Mouse (Mus musculus): ENCODE measurements at regions not wholly inside any gene's neighbourhood (a gene's known extent, or its start where the extent isn't known, plus 50 kb on each side); places are given as distances from the start of the nearest gene placed in this dataset.

DNA sequence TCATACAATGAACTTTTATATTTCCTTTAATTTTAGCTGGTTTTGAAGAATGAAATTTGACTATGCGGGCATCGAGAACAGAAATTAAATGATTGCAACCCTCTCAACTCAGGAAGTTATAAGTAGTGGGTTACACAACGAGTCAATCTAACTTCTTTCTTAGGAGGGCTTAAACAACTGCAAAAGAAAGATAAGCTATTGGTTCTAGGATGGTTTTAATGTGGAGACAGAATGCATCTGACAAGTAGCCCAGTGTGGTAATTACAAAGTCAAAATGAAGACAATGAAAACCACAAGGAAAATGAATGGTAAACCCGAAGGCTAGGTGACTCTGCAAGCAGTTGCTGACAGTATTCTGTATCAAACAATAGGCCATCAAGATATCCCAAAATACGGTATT, 598.0 kb upstream of the Arid1b start:
- DNase-seq (ENCODE audit: extremely low spot score, low spot score): no peak

DNA sequence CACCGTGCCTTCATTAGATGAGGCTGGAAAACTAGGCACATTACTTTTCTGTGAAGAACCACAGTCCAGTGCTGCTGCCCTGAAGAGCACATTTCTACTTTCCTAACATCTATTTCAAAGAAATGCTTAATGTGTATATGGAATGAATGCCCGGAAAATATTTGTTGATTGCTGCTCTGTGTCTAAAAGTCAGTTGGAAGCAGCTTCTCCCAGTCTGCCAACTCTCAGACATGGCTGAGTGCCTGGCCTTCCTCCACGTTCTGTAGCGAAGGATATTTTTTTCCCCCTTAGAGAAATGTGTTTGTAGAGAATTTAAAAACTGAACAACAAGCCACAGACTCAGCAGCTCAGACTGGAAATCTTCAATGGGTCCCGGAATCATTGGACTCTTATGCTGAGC, 576.4 kb upstream of the Arid1b start:
- no peak for DNase-seq (ENCODE audit: extremely low spot score, low spot score)

DNA sequence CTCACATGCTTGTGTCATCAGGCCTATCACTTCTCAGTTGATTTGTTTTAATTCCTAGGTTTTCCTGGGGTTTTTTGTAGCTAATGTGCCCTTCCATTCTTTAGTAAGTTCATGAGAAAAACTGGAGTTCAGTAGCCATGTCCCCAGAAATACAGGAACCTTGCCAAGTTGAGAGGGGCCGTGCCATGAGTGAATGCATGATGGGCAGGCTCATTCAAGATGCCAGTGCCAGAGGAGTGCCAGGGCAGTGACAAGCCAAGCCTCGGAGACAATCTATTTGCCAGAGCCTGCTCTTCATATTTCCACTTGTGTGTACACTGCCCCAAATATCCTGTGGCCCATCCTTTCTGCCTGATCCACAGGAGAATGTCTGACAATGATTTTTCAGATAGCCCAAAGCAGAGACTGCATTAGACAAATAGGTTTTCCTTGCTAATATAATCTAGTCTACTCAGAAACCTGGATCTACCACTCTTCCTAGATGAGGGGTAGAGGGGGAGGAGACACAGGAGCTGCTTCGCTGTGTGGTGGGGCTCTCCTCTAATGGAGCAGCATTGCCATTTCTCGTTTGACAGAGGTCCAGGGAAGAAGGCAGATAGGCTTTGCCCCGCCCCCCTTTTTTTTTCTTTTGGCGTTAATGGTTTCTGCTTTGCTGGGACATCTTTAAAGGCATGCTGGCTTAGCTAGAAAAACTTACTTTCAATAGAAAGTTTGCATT, 569.5 kb upstream of the Arid1b start:
- DNase-seq (ENCODE audit: extremely low spot score, low spot score): no peak

DNA sequence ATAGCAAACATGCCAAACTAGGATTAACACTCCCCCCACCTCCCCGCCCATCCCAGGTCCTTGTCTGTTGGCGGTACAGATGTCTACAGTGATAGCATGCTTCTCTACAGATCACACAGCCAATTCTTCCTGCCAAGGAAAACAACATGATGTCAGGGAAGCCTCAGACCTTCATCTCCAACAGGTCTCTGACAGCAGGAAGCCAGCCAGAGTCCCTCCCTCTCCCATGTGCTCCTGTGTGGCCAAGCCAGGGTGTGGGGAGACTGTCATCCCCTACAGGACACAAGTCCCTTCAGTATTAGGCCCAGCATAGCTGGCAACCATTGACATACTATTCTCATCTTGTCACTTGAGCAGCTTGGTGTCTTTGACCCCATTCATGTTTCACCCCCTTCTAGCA, 568.8 kb upstream of the Arid1b start:
- DNase-seq (ENCODE audit: extremely low spot score, low spot score): no peak

DNA sequence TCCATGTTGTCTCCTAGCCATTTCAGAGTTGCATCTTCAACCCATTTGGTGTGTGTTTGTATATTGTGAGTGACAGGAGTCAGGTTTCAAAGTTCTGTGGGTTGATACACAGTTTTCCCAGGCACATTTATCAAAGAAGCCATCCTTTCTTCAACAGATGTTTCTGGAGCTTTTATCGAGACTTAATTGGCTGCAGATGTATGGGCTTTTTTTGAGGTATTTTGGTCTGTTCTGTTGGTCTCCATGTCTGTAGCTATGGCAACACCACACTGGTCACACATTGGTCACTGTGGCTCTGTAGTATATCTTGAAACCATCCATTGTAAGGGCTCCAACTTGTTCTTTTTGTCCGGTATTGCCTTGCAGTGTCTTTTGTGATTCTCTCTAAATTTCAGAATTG, 565.1 kb upstream of the Arid1b start:
- no peak for DNase-seq (ENCODE audit: extremely low spot score, low spot score)

DNA sequence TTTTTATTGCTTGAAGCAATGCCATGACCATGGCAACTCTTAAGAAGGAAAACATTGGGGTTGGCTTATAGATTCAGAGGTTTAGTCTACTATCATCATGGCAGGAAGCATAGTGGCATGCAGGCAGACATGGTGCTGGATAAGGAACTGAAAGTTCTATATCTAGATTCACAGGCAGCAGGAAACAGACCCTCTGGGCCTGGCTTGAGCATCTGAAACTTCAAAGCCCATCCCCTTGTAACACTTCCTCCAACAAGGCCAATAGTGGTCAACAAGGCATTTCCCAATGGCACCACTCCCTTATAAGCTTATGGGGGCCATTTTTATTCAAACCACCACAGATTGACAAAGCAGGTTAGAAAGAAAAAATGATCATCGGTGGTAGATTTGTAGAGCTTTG, 548.5 kb upstream of the Arid1b start:
- DNase-seq (ENCODE audit: extremely low spot score, low spot score): no peak

DNA sequence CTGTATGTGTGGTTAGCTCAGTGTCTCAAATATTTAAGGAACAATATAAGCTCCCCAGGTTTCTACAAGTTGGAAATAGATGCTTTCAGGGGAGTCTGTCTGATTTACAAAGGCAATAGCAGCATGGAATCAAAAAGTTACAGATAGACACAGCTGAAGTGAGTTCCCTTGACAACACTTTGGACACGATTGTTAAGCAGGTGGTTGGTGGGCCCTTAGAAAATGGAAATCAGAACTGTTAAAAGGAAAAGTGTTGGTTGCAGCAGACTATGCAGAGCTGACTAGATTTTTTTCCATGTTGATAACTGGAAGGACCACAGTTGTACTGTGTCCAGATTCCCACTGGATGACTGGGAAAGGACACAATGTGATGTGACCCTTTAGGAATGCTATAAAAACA, 536.6 kb upstream of the Arid1b start:
- no peak for DNase-seq (ENCODE audit: extremely low spot score, low spot score)

DNA sequence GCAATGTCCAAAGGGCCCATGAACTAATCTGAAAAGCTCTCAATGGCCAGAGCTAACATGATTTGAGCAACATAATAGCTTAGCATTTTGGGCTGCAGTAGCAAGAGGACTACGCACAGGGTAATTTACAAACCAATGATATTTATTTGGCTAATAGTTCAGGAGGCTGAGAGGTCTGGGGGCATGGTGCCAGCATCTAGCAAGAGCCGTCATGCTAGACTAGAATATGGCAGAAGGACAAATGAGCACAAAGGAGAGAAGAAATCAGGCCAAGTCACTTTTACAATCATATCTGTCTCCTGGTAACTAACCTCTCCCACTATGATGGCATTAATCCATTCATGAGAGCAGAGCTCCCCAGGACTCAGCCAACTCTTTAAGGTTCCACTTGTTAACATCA, 532.6 kb upstream of the Arid1b start:
- no peak for DNase-seq (ENCODE audit: extremely low spot score, low spot score)

DNA sequence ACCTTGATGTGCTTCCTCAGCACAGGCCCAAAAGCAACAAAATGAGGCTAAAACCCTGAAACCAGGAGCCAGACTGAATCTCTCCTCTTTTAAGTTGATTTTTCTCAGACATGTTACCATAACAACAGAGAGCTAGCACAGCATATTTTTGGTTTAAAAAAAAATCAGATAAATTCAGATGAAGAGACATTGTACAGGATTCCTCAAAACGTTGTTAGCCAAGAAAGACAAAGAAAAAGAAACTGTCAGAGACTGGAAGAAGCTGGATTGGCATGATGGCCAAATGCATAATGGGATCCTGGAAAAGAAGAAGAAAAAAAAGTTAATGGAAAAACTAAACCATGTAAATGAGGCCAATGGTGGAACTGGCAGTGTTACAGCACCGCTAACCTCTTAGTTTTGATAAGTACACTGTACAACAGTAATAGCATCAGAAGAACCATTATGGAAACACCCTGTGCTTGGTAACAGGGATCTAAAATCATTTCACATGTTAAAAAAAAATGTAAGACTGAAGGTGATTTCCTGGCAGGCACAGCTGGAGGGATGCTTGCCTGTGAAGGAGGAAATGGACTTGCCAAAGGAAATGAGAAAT, 529.7 kb upstream of the Arid1b start:
- no peak for DNase-seq (ENCODE audit: extremely low spot score, low spot score)

DNA sequence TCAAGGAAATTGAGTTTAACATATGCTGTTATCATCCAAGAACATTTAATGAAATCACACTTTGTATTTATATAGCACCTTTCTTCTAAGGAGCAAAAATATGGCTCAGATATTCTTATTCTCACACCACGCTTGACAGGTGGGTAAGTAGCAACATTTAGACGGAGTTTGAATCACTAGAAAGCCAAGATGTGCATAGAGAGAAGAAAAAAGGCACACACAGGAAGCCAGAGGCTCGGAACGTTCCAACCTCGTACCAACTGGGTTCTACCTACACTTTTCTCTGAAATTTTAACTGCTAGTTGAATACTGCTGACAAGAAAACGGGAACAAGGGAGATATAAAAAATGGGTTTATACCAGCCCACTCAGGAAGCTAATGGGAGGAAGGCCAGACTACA, 528.4 kb upstream of the Arid1b start:
- no peak for DNase-seq (ENCODE audit: extremely low spot score, low spot score)

DNA sequence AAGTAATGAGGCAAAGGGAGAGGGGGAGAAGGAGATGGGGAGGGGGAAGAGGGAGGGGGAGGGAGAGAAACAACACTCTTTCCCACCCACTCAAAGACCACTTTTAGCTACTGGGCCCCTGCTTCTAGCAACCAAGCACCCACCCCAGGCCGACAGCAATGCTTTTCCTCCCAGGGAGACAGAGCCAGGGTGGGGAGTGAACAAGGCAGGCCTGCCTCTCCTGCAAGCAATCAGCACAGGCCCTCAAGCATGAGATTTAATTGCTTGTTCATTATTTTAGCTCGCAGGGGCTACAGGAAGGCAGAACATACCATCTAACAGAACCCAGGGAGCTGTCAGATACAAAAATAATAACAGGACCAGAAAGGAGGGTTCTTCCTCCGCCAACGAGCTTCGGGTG, 521.7 kb upstream of the Arid1b start:
- DNase-seq (ENCODE audit: extremely low spot score, low spot score): no peak

DNA sequence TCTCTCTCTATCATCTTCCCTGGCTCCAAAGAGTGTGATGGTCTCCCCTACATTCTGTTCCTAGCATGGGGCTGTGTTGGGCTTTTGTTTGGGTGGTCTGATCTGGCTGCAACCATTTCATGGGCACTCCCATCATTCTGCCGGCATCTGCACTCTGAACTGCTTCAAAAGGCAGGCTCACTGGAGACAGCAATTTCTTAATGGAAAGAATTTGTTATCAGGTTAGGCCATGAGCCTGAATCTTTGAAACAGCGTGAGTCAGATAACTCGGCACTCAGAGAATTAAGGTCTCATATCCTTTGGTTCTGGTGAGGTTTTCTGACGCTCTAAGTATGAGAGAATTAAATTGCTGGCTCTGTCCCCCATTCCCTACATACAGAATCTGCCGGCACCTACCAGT, 519.8 kb upstream of the Arid1b start:
- DNase-seq (ENCODE audit: extremely low spot score, low spot score): no peak

DNA sequence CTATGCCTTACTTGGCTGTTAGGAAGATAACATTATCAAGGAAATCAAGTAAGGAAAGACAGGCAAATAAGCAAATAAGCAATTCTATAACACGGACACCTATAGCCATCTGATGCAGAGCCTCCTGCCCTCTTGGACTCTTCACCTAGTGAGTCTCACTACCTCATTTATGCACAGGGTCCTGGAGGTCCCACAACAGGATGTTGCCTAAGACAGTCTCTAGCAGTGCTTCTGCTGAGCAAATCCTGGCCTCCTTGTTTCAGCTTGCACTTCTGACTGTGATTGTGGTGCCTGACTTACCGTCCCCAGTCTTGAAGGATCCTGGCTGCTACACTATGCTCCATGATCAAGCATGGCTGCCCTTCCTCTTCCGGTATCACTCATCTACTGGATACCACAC, 518.5 kb upstream of the Arid1b start:
- no peak for DNase-seq (ENCODE audit: extremely low spot score, low spot score)

DNA sequence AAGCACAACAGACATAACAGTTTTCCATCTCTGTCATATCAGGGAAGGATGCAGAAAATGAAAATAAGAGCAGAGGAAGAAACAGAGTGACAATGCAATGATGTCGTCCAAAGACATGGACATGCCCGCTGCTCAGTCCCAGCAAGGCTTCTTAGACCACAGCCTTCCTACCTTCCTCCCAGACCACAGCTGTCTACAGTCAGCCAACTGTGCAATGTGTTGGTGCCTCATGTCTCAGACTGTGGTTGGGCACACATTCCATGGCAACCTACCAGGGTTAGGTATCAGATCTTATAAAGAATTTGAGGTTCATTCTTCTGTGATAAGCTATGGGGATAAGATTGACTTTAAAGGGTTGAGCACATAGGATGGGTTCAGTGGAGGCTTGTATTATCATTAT, 499.7 kb upstream of the Arid1b start:
- no peak for DNase-seq (ENCODE audit: extremely low spot score, low spot score)

DNA sequence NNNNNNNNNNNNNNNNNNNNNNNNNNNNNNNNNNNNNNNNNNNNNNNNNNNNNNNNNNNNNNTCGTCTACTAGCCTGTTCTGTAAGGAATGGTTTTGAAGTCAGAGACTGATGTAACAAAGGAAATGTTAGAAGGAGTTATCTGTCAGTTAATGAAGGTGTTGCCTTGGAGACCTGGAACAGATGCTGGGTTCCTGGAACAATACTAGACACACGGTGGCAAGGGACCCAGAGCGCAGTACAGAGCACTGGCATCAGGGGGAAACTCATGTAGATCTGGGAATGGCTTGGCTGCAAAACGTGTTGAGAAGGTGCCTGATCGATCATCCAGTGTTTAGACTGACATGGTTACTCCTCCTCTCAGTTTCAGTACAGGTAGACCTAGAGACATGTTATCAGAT, 493.6 kb upstream of the Arid1b start:
- no peak for DNase-seq (ENCODE audit: extremely low spot score, low spot score)

DNA sequence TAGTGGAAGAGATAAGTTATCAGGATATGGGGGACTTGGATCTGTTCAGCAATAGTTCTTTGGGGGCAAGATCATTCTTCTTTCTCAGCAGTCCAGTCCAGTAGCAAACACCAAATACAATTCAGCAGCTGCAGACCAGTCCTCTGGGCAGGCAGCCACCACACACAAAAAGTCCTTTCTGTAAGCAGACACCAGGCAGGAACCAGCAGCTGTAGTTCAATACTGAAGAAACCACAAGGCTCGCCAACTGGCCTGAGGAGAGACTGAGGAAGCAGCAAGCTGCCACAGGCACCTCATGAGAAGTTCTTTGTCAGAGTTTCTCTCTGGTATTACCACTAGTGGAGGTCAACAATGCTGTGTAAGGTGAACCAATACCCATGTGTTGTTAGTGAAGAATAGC, 493.1 kb upstream of the Arid1b start:
- DNase-seq (ENCODE audit: extremely low spot score, low spot score): no peak

DNA sequence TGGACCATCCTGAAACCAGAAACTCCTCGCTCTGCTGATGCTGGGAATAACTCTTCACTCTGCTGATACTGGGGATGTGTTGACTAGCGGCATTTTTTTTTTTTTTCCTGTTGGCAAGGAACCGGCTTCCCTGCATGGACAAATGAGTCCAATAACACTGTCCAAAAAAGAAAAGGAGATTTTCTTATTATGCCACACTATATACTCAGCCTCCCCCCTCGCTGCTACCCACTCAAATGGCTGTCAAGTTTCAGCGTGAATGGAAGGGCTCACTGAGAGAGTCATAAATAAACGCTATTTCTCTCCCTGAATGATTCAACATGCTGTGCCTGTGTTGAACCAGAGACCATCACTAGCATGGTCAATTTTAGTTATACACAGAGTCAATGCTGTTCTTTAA, 489.2 kb upstream of the Arid1b start:
- DNase-seq (ENCODE audit: extremely low spot score, low spot score): no peak

DNA sequence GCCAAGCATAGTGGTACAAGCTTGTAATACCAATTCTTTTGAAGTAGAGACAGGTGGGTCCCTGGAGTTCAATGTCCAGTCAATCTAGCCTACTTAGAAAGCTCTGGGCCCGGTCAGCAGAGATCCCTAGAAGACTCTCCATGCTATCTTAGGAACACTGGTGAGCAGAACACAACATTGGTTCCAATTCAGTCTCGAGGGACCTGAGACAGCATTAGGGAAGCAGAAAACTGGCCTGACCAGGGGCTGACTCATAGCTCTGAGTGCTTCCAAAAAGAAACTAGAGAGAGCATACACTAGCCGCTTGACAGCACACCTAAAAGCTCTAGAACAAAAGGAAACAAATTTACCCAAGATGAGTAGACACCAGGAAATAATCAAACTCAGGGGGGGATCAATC, 484.6 kb upstream of the Arid1b start:
- no peak for DNase-seq (ENCODE audit: extremely low spot score, low spot score)

DNA sequence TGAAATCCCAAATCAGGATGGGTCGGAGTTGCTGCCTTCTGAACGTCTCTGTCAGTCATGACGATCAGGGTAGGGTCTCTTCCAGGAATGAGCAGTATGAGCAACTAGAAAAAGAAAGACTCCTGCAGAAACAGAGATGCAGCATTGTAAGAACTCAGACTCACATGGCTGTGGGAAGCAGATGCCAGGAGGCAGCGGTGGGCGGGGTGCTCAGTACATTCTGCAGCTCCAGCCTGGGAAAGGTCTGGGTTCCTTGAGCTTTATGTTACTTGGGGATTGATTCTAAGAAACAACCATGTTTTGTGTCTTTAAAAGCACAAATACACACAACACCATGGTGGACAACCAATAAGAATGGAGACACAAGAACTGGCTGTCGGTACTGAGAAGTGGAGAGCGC, 478.0 kb upstream of the Arid1b start:
- no peak for DNase-seq (ENCODE audit: extremely low spot score, low spot score)

DNA sequence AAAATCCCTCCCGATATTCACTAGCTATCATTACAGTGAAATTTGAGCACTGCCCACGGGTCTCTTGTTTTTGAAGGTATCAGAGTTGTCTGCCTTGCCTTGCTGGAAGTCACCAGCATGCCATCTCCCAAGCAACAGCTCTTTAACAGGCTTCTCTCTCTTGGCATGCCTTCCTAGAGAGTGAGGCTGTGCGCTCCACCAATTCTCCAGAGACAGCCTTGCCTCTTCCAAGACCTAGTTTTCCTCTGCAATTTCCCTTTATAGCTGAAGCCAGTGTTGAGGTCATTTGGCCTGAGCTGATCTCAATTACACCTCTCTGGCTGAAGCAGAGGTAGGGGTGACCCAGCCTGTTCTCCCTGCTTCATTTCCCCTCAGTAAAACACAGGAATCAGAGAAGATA, 477.3 kb upstream of the Arid1b start:
- DNase-seq (ENCODE audit: extremely low spot score, low spot score): no peak

DNA sequence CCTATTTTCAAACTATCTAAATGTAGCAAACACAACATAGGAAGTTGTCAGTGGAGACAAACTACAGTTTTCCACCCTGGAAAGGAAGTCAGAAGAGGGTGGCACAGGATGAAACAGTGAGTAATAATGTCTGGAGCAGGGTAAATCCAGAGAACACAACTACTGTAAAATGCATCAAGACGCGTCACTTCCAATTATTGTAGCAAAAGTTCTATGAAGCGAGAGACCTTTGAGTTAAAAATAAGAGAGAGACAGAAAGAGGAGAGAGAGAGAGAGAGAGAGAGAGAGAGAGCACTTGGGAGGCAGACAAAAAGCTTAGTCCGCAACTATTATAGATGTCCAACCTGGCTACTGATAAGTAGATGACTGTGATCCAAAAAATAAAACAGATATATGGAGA, 473.1 kb upstream of the Arid1b start:
- no peak for DNase-seq (ENCODE audit: extremely low spot score, low spot score)

DNA sequence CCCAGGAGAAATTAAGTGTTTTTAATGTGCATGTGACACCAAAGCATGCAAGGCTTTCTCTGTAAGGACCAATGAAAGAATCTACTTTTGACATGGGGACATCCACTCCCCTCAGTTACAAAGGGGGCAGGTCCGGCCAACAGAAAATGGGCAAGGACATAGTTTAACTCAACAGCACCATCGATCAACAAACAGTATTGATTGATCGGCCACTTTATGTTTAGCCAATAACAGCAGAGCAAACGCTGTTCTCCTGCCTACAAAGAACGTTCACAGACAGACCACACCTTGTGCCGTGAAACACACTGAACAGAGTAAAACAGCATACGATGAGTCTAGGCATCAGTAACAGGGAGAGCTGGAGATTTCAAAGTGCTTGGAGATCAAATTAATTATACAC, 467.7 kb upstream of the Arid1b start:
- DNase-seq (ENCODE audit: extremely low spot score, low spot score): no peak

DNA sequence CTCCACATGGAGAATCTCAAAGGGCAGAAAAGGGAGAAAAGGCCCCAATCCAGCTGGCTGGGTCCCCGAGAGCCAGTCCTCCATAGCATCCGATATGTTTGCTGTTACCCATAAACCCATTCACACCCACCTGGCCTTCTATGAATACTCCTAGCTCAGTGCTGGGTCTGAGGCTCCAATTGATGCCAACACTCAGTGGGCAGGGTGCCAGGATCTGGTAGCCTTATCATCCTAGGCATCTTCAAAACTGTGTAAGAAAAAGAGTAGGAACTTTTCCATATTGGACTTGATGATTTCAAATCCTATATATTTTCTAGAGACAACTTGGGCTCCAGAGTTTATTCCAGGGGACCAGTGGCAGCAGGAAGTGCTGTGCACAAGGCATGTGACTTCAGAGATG, 462.0 kb upstream of the Arid1b start:
- no peak for DNase-seq (ENCODE audit: extremely low spot score, low spot score)

DNA sequence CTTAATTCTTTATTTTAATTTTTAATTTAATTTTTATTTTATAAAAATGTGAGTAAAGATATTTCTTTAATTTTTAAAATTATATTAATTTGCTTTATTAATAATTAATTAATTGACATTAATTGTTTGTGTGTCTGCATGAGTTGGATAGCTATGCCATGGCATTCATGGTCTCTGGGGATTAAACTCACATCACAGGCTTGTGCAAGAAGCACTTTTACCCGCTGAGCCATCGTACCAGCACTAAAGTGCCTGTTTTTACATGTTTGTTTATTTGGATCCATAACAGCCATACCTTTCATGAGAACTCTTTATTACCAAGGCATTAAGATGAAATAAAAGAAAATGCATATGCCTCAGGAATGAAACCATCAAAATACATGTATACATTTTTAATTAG, 453.7 kb upstream of the Arid1b start:
- no peak for DNase-seq (ENCODE audit: extremely low spot score, low spot score)

Measured in neural tube, embryonic 10.5 days (tissue).